Mouse (Mus musculus): ENCODE measurements around the gene H2bfm. TPM values are rescaled to one million over a fixed set of nuclear protein-coding genes. Genes with fewer than 3 reads are reported as not detected.

Gene H2bfm
- polyA plus RNA-seq (2012; rRNA removed), result not detected in 2 replicates

GRCm38 (mm10) chrX:136927031-136927430, at the start of gene H2bfm:
Gene H2bfm, plus strand, starts transcription at chrX:136927325.

GRCm38 (mm10) chrX:136975397-136975796, 48.3 kb downstream of the H2bfm start, which contains the start of gene Tmsb15b2:
Gene Tmsb15b2, minus strand, starts transcription at chrX:136975497.

GRCm38 (mm10) chrX:136976424-136977084, 49.4 kb downstream of the H2bfm start, which contains the start of the genes Tmsb15l and Tmsb15b1:
Gene Tmsb15l, minus strand, starts transcription at chrX:136976869.
Gene Tmsb15b1, minus strand, starts transcription at chrX:136976874.

Other genes starting within 250 kb of the H2bfm start
- 1.8 and 1.9 TPM in 2 replicates for gene Tceal1, start 219.3 kb upstream of the H2bfm start, polyA plus RNA-seq (2012; rRNA removed)
- 30.6 and 33.0 TPM in 2 replicates for gene Morf4l2, start 183.6 kb upstream of the H2bfm start, polyA plus RNA-seq (2012; rRNA removed)
- not detected in 2 replicates for gene Glra4, start 147.2 kb upstream of the H2bfm start, polyA plus RNA-seq (2012; rRNA removed)
- 8.0 and 9.6 TPM in 2 replicates for gene Plp1, start 104.7 kb upstream of the H2bfm start, polyA plus RNA-seq (2012; rRNA removed)
- gene Rab9b, start 58.6 kb upstream of the H2bfm start, polyA plus RNA-seq (2012; rRNA removed), result not detected in 2 replicates
- not detected in 2 replicates for gene Tmsb15b2, start 48.2 kb downstream of the H2bfm start, polyA plus RNA-seq (2012; rRNA removed)
- gene Tmsb15l, start 49.5 kb downstream of the H2bfm start, polyA plus RNA-seq (2012; rRNA removed), result 0.42 and 1.2 TPM in 2 replicates
- not detected in 2 replicates for gene Tmsb15b1, start 49.5 kb downstream of the H2bfm start, polyA plus RNA-seq (2012; rRNA removed)
- gene Zcchc18, start 65.8 kb downstream of the H2bfm start, polyA plus RNA-seq (2012; rRNA removed), result 2.1 and 2.3 TPM in 2 replicates
- gene Slc25a53, start 111.0 kb downstream of the H2bfm start, polyA plus RNA-seq (2012; rRNA removed), result 2.9 and 4.2 TPM in 2 replicates
- gene Fam199x, start 122.3 kb downstream of the H2bfm start, polyA plus RNA-seq (2012; rRNA removed), result 0.94 and 1.5 TPM in 2 replicates
- not detected in 2 replicates for gene Esx1, start 194.8 kb downstream of the H2bfm start, polyA plus RNA-seq (2012; rRNA removed)

All from ovary, adult 2 months (tissue).